Mouse (Mus musculus) hindbrain, embryonic 14.5 days (tissue): ENCODE data around the gene I830077J02Rik. TPM values are rescaled to one million over a fixed set of nuclear protein-coding genes. Genes with fewer than 3 reads are reported as not detected.

Source experiments
- ATAC-seq: fragments of 200-750 bp; cut with Nextera tagmentation; 2 replicates; pipeline ENCODE4 v1.8.0; 2017; ENCODE audit warnings: moderate number of reproducible peaks, mild to moderate bottlenecking, moderate TSS enrichment, moderate library complexity; ENCODE audit not compliant: low FRiP score
- DNase-seq: peaks from one replicate; pipeline ENCODE4 v3.0.0-alpha.2; 2015; ENCODE audit warnings: low spot score
- H3K27ac ChIP-seq: fragments of 300-500 bp; sonication (generic); 2 replicates; pipeline ENCODE4 v1.5.1; 2014; ENCODE audit warnings: mild to moderate bottlenecking, moderate library complexity
- H3K27me3 ChIP-seq: fragments of 300-500 bp; sonication (generic); 2 replicates; pipeline ENCODE4 v1.6.1; 2014; ENCODE audit warnings: mild to moderate bottlenecking, low read length, mixed read lengths; ENCODE audit not compliant: control insufficient read depth, insufficient read depth
- H3K36me3 ChIP-seq: fragments of 300-500 bp; sonication (generic); replicated peaks from 2 replicates; pipeline ENCODE4 v1.6.1; 2014; ENCODE audit not compliant: control insufficient read depth, insufficient read depth
- H3K4me1 ChIP-seq: fragments of 300-500 bp; sonication (generic); replicated peaks from 2 replicates; pipeline ENCODE4 v1.6.1; 2014; ENCODE audit warnings: antibody characterized with exemption, low read length, mixed read lengths; ENCODE audit not compliant: control insufficient read depth, insufficient read depth
- H3K4me2 ChIP-seq: fragments of 300-500 bp; sonication (generic); replicated peaks from 2 replicates; pipeline ENCODE4 v1.6.1; 2014; ENCODE audit warnings: mild to moderate bottlenecking, moderate library complexity
- H3K4me3 ChIP-seq: fragments of 300-500 bp; sonication (generic); replicated peaks from 2 replicates; pipeline ENCODE4 v1.5.1; 2014; ENCODE audit warnings: mild to moderate bottlenecking, low read length
- H3K9ac ChIP-seq: fragments of 300-500 bp; sonication (generic); 2 replicates; pipeline ENCODE4 v1.6.1; 2014
- H3K9me3 ChIP-seq: fragments of 300-500 bp; sonication (generic); 2 replicates; pipeline ENCODE4 v1.6.1; 2016; ENCODE audit warnings: low read length; ENCODE audit not compliant: control insufficient read depth
- WGBS: fragments of 180-500 bp; shearing (Covaris S2); extraction: QIAGEN DNeasy Blood & Tissue Kit; methylation state at CpG from one replicate; pipeline ENCODE4 v1.1.7; 2014; 5-methylcytosine and 5-hydroxymethylcytosine counted together
- polyA plus RNA-seq: library from polyadenylated mRNA; unstranded; fragments of >200 nt; fragmentation: Nextera tagmentation; extraction: Ambion mirVana; gene quantifications from 2 replicates; pipeline ENCODE4 v1.2.1, GENCODE M21; 2014

I830077J02Rik gene
- polyA plus RNA-seq, 1 experiment from 2014 or later: 0.46 TPM

DNA sequence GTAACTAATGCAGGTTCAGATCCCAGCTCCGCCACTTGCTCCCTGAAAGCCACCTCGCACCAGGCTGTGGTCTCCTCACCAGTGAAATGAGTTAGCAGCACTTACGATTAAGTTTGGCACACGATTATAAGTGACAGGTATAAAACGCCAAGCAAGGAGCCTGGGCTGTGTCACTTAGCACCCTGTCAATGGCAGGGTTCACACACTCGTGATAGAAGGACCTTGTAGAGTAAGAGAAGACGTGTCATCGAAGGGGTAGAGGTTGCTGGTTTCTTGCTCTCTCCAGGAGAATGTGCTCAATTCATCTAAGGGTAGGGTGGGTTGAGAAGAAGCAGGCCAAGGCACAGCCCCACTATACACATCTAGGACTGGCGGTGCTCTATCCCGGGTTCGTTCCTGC, 33.6 kb downstream of the I830077J02Rik start:
- Histone ChIP-seq H3K9ac (no peak overlapping the region), H3K36me3 (no peaks in the 10 kb centered on the region), H3K4me2 (no peak overlapping the region), H3K27me3 (no peaks in the 10 kb centered on the region), H3K27ac (no peak overlapping the region), H3K9me3 (no peaks in the 10 kb centered on the region), H3K4me3 (no peak overlapping the region), H3K4me1 (no peaks in the 10 kb centered on the region)
- WGBS: 92% methylated on average over 11 of the region's 11 CpGs
- ATAC-seq: no peak
- no peak for DNase-seq

DNA sequence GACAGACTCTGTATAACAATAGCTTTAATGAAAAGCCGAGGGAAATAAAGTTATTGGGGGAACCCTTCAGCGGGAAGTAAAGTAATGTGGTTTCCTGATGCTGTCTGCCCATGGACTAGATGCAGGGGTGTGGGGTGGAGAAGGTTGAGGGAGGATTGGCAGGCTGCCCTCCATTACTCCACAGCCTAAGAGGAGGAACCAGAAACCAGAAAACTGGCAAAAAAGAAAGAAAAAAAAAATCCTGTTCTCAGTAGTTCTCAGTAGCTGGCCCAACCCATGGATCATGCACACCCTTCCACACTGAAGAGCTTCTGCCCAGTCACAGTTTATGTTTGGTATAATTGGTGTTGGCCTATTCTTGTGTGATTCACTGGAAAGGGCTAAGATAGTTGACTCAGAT, 34.1 kb downstream of the I830077J02Rik start:
- H3K4me2 ChIP-seq: no peak overlapping the region
- no peak overlapping the region for H3K4me3 ChIP-seq
- H3K4me1 ChIP-seq: no peaks in the 10 kb centered on the region
- H3K9ac ChIP-seq: no peak overlapping the region
- ATAC-seq (no peak), DNase-seq (no peak)
- no peaks in the 10 kb centered on the region for H3K27me3 ChIP-seq
- no peak overlapping the region for H3K27ac ChIP-seq
- no peaks in the 10 kb centered on the region for H3K36me3 ChIP-seq
- 85% methylated on average over 2 of the region's 2 CpGs for WGBS
- H3K9me3 ChIP-seq: no peaks in the 10 kb centered on the region

DNA sequence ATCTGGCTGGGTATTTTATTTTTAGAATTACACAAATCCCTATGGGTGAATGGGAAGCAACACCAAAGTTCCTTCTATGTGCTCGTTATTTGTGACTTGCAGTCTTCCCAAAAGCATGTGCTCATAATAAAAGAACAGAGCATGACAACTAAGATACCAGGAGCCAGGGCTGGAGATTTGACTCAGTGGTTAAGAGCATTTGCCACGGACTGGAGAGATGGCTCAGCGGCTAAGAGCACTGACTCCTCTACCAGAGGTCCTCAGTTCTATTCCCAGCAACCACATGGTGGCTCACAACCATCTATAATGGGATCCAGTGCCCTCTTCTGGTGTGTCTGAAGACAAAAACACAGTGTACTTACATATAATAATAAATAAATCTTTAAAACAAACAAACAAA, 35.7 kb downstream of the I830077J02Rik start:
- Histone ChIP-seq H3K4me1 (no peaks in the 10 kb centered on the region), H3K9me3 (no peaks in the 10 kb centered on the region), H3K4me3 (no peak overlapping the region), H3K4me2 (no peak overlapping the region), H3K9ac (no peak overlapping the region), H3K36me3 (no peaks in the 10 kb centered on the region), H3K27me3 (no peaks in the 10 kb centered on the region), H3K27ac (no peak overlapping the region)
- ATAC-seq (no peak), DNase-seq (no peak)
- WGBS: 88% methylated on average over 3 of the region's 3 CpGs

DNA sequence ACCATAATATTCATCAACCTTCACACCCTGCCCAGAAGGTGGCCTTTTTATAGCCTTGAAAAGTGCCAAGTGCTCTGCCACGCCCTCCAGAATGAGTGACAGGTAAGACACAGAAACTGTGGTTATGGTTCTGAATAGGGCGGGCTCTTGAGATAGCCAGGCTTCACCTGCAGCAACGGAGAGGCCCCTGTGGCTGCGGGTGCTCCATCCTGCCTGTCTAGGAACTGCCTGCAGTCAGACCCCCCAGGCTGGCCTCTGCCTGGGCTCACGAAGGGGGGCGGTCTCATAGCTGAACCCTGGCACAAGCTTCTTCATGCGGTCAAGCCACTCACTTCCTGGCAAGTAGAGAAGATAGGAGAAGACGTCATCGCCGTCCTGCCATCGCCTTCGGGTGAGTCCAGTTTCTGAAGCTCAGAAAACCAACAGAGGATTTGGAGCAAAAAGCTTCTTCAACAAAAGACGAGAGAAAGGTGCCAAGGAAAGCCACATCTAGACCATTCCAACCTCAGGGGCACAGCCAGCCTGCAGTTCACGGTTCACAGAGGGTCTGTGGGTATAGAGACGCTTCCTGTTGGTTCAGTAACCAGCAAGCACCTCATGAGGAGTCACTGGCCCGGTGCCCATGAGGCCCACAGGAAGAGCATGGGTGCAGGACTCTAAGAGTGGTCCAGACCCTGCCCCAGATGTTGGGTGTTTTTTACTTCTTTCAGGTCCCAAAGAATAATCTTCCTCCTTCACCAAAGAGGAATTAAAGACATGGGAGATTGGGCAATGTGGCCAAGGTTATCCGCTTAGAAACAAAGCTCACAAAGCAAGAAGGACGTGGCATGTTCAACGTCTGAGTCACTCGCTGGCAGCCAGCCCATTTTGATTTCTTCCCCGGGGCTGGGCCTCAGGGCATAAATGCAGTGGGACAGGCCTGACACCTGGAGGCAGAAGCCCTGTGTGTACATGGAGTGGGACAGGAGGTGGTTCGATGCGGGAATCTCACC, 37.6 kb downstream of the I830077J02Rik start:
- DNase-seq: peak; percentile 48
- Histone ChIP-seq H3K9me3 (no peaks in the 10 kb centered on the region), H3K4me1 (no peaks in the 10 kb centered on the region), H3K9ac (no peak overlapping the region), H3K27ac (no peak overlapping the region), H3K36me3 (no peaks in the 10 kb centered on the region), H3K4me2 (no peak overlapping the region), H3K27me3 (no peaks in the 10 kb centered on the region), H3K4me3 (no peak overlapping the region)
- WGBS: 81% methylated on average over 23 of the region's 23 CpGs
- no peak for ATAC-seq

DNA sequence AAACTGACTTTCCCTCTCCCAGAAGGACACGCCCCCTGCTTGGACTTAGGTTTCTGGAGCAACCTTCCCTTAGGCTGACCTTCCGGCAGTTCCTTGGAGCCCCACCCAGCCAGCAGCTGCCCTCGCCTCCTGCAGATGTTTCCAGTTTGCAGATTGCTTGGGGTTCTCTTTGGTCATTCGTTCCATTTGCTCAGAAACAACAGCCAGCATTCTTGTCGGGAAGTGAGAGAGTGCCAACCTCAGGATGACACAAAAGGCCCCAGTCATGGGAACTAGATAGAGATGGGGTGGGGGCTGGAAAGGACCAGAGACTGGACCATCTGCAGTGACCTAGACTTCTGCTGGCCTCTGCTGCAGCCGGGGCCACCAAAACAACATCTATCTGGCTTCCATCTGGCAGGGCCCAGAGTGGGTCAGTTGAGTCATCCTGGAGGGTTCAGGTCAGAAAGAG, 38.5 kb downstream of the I830077J02Rik start:
- no peak overlapping the region for H3K9ac ChIP-seq
- H3K4me1 ChIP-seq: no peaks in the 10 kb centered on the region
- H3K27ac ChIP-seq: no peak overlapping the region
- H3K27me3 ChIP-seq: no peaks in the 10 kb centered on the region
- WGBS: 68% methylated on average over 6 of the region's 6 CpGs
- H3K9me3 ChIP-seq: no peaks in the 10 kb centered on the region
- ATAC-seq (no peak), DNase-seq (no peak)
- no peak overlapping the region for H3K4me2 ChIP-seq
- no peak overlapping the region for H3K4me3 ChIP-seq
- no peaks in the 10 kb centered on the region for H3K36me3 ChIP-seq

DNA sequence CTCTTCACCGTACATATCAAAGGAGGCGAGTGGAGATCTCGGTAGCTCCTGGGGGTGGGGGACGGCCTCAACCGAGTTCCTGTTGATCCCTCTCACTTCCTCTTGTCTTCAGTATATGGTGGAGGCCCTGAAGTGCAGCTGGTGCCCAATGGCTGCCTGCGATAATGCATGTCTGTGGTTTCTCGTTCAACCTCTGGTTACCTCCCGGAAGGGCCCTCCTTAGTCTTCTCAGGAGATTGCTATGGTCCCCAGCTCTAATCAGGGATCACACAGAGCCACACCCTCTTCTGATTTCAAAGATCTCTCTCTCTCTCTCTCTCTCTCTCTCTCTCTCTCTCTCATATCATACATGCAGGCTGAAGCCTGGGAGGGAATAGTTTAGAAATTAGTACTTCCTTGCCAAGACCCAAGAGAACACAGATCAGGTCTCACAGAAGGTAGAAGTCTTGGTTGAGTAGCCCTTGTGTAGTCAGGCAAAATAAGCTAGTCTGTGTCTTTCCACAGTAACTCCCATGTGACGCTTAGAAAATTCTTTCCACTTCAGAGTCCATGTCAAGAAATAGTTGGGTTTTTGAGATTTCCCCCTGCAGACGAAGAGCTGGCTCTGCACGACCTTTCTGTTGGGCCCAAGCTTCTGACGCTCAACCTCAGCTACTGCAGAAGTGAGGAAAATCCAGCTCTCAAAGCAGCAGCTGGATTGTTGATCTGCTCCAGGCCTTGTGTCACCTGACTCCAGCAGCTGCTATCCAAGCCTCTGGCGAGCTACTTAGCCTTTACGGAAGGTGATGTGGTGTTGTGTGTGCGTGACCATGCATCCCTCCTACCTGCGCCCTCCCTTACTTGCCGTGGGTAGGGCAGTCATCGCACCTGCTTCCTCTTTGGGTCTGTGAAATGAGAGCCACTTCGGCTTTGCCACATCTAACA, 39.6 kb downstream of the I830077J02Rik start:
- H3K27me3 ChIP-seq: no peaks in the 10 kb centered on the region
- no peaks in the 10 kb centered on the region for H3K36me3 ChIP-seq
- ATAC-seq: no peak
- no peaks in the 10 kb centered on the region for H3K9me3 ChIP-seq
- H3K4me2 ChIP-seq: no peak overlapping the region
- no peak overlapping the region for H3K4me3 ChIP-seq
- no peaks in the 10 kb centered on the region for H3K4me1 ChIP-seq
- no peak overlapping the region for H3K9ac ChIP-seq
- H3K27ac ChIP-seq: no peak overlapping the region
- WGBS: 87% methylated on average over 19 of the region's 19 CpGs
- no peak for DNase-seq

DNA sequence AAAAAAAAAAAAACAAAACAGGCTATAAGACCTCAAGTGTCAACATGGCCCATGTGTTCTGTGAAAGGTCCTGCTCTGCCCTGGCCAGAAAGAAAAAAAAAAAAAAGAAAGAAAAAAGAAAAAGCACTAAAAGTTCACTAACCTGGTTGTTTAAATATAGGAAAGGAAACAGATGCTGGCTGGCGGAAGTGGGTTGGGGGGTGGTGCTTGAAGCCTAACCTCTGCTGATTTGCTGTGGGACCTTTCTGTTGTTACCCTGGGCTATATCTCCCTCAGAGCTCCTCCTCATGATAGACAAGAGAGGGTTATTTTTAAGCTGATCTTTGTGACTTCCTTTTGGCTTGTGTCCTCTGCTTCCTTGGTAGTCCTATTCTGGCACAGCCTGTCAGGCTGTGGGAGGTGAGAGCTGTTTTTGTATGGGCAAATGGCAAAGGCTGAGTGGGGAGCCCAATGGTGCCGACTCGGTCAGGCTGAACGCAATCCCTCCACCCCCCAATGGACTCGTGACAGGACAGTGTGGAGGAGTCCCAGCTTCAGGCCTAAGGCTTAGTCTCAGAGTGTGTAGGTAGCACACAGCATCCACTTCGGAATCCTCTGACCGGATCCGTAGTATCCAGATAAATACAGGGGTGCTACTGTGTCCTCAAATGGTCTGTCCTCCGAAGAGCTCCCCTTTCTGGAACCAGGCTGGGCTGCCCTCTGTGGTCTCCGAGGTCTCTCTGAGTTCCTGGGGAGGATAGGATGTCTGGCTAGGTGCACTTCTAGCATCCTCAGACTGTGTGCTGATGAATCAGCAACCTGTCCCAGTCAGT, 40.5 kb downstream of the I830077J02Rik start:
- no peak for DNase-seq
- Histone ChIP-seq H3K4me1 (no peaks in the 10 kb centered on the region), H3K27ac (no peak overlapping the region)

DNA sequence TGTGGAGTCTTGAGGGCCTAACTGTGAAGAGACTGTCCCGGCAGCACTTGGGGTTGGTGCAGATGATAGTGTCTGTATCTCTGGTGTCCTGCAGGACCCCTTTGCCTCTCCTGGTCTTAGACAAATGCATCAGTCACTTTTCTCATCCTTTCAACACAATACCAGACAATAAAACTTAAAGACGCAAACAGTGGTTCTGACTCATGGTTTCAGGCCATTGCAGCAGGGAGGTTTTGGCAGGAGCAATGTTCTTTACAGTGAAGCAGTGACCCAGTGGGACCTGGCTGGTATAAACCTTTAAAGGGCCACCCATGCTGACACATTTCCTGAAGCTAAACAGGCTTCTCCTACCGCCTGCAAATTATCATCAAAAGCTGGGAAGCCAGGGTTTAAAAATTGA, 41.3 kb downstream of the I830077J02Rik start:
- Histone ChIP-seq H3K27ac (no peak overlapping the region), H3K9me3 (no peaks in the 10 kb centered on the region), H3K4me2 (no peak overlapping the region), H3K4me3 (no peak overlapping the region), H3K36me3 (no peaks in the 10 kb centered on the region), H3K4me1 (no peaks in the 10 kb centered on the region), H3K9ac (no peak overlapping the region), H3K27me3 (no peaks in the 10 kb centered on the region)
- 83% methylated on average over 3 of the region's 3 CpGs for WGBS
- ATAC-seq: no peak
- DNase-seq: no peak

More for the DNA sequence above, 40.5 kb downstream of the I830077J02Rik start:
- WGBS: 90% methylated on average over 10 of the region's 10 CpGs
- Histone ChIP-seq H3K27me3 (no peaks in the 10 kb centered on the region), H3K4me3 (no peak overlapping the region), H3K4me2 (no peak overlapping the region), H3K9ac (no peak overlapping the region), H3K9me3 (no peaks in the 10 kb centered on the region), H3K36me3 (no peaks in the 10 kb centered on the region)
- ATAC-seq: no peak
